Mouse (Mus musculus): ENCODE results near the gene Anapc4. TPM values are rescaled to one million over a fixed set of nuclear protein-coding genes. Genes with fewer than 3 reads are reported as not detected.
A peak's percentile ranks its signal among the peaks of the same experiment; 100 is the strongest.

Anapc4 gene
- polyA plus RNA-seq, 1 experiment: 4.6 TPM

DNA sequence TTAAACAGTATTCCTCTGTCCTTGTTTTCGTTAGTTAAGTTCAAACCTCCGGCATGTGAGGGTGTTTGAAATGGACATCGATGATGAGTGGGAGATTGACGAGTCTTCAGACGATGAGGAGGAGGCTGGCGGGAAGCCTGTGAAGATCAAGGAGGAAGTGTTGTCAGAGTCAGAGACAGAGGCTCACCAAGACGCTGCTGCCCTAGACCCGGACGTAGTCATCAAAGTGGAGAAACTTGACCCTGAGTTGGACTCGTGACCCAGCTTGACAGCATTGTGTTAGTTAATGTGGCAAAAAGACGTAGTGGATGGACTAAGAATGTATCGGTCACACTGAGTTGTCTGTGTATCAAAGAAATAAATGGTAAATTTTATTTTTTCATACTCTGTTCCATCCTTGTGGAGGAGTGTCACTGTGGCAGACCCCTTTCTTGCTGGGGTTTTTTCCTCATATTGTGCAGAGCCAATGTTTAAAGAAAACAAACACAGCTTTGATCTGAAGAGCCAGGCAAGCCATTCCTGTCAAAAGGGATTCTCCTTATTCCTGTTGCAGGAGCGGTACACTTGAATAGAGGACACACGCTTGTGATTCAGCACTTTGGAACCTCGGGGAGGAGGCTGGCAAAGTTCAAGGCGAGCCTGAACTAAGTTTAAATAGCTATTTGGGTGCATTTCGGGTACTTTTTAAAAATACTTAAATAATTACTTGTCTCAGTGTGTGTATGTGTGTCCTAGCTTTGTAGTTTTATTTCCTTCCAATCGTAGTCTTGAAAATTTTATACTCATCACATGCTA, 32.7 kb downstream of the Anapc4 start:
- TF ChIP-seq CTCF (IDR thresholded peaks at IDR 0.05; ENCODE audit: extremely low read depth, insufficient read length, insufficient replicate concordance, low read depth, low read length) (no peak), POLR2A (IDR thresholded peaks at IDR 0.05; ENCODE audit: low read depth, low read length) (no peak)
- 87% methylated on average over 18 of the region's 18 CpGs for WGBS
- Histone ChIP-seq H3K4me3 (ENCODE audit: low read depth, low read length) (no peak overlapping the region), H3K27ac (ENCODE audit: insufficient read depth, low read depth, low read length) (no peak overlapping the region), H3K4me1 (ENCODE audit: control insufficient read depth, insufficient read depth, insufficient read length, low read length) (no peaks in the 10 kb centered on the region; the same call in 1 of the 2 replicates), H3K27me3 (ENCODE audit: control insufficient read depth, insufficient read depth, low read length) (no peaks in the 10 kb centered on the region), H3K36me3 (ENCODE audit: control insufficient read depth, insufficient read depth, low read length) (peaks cover 40% of the 10 kb centered on the region)

DNA sequence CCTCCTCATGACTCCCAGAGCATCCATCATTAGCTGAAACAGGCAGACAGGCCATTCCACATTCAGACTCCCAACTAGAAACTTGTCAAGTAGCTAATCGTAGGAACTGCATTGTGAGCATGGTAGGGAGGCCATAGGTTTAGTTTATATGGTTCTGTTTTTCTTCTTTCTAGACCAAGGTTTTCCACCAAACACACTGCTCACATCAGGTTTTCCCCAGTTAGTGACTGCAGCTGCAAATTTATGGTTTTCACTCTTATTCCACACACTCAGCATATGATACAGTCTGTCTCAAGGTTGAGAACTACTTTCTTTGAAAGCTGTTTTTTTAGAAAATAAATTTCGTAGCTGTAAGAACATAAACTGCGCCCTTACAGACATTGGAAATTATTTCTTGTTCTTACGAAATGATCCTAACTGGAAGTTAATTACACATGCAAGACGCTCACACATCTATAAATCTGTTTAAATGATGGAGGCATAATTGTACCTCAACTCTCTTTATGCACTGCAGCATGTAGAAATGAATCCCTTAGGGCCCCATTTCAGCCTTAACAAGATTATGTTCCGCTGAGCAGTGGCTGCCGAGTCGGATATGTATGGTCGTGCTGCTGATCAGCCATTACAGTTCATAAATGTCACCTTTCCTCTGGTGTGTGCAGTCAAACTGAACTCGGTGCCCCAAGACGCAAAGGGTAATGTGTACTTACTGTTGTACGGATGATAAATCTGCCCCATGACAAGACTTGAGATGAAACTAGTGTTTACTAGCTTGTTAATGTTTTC, 35.3 kb downstream of the Anapc4 start:
- Histone ChIP-seq H3K27me3 (ENCODE audit: control insufficient read depth, insufficient read depth, low read length) (no peaks in the 10 kb centered on the region), H3K4me1 (ENCODE audit: control insufficient read depth, insufficient read depth, insufficient read length, low read length) (no peaks in the 10 kb centered on the region; the same call in 1 of the 2 replicates), H3K4me3 (ENCODE audit: low read depth, low read length) (no peak overlapping the region), H3K27ac (ENCODE audit: insufficient read depth, low read depth, low read length) (no peak overlapping the region), H3K36me3 (ENCODE audit: control insufficient read depth, insufficient read depth, low read length) (peaks cover 28% of the 10 kb centered on the region)
- WGBS: 84% methylated on average over 12 of the region's 12 CpGs
- TF ChIP-seq CTCF (IDR thresholded peaks at IDR 0.05; ENCODE audit: extremely low read depth, insufficient read length, insufficient replicate concordance, low read depth, low read length): no peak
- TF ChIP-seq POLR2A (IDR thresholded peaks at IDR 0.05; ENCODE audit: low read depth, low read length): no peak

DNA sequence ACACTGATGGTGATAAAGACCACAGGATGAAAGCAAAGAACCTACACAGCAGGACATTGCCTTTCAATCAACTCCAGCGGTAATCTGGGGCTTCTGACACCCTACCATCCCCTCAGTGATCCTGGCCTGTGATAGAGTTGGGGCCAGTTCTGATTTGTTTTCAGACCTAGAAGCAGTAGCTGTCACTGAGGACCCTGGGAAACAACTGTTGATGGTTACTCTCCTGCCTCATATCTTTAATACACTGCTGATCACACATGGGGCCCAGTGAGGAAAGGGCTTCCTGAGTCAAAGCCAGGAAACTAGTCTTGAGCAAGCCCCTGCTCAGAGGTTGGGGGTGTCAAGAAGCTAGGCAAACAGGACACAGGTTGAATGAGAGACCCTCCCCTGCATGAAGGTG, 37.6 kb downstream of the Anapc4 start:
- H3K4me3 ChIP-seq (ENCODE audit: low read depth, low read length): no peak overlapping the region
- no peak overlapping the region for H3K27ac ChIP-seq (ENCODE audit: insufficient read depth, low read depth, low read length)
- WGBS: 67% methylated on average over 1 of the region's 1 CpGs

DNA sequence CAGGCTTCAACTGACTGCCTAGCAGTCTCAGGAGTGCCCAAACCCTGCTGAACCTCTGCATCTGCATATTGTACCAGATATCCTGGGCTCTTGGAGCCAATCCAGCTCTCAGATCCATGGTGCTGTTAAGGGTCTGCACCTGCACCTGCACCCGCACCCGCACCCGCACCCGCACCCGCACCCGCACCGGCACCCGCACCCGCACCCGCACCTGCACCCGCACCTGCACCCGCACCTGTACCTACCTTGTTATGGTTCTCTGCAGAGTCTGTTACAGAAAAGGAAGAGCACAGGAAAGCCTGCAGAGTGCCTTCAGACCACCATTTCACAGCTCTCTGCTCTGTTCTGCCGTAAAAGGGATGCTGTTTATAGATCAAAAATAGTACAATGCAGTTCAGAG, 38.2 kb downstream of the Anapc4 start:
- H3K27me3 ChIP-seq (ENCODE audit: control insufficient read depth, insufficient read depth, low read length): no peaks in the 10 kb centered on the region
- H3K36me3 ChIP-seq (ENCODE audit: control insufficient read depth, insufficient read depth, low read length): peaks cover 13% of the 10 kb centered on the region
- WGBS: 87% methylated on average over 13 of the region's 13 CpGs
- H3K27ac ChIP-seq (ENCODE audit: insufficient read depth, low read depth, low read length): no peak overlapping the region
- H3K4me3 ChIP-seq (ENCODE audit: low read depth, low read length): no peak overlapping the region
- H3K4me1 ChIP-seq (ENCODE audit: control insufficient read depth, insufficient read depth, insufficient read length, low read length): no peaks in the 10 kb centered on the region
- no peak for TF ChIP-seq POLR2A (IDR thresholded peaks at IDR 0.05; ENCODE audit: low read depth, low read length)
- TF ChIP-seq CTCF (IDR thresholded peaks at IDR 0.05; ENCODE audit: extremely low read depth, insufficient read length, insufficient replicate concordance, low read depth, low read length): no peak

More for the DNA sequence above, 37.6 kb downstream of the Anapc4 start:
- Histone ChIP-seq H3K27me3 (ENCODE audit: control insufficient read depth, insufficient read depth, low read length) (no peaks in the 10 kb centered on the region), H3K36me3 (ENCODE audit: control insufficient read depth, insufficient read depth, low read length) (peaks cover 16% of the 10 kb centered on the region), H3K4me1 (ENCODE audit: control insufficient read depth, insufficient read depth, insufficient read length, low read length) (no peaks in the 10 kb centered on the region)
- TF ChIP-seq POLR2A (IDR thresholded peaks at IDR 0.05; ENCODE audit: low read depth, low read length) (no peak), CTCF (IDR thresholded peaks at IDR 0.05; ENCODE audit: extremely low read depth, insufficient read length, insufficient replicate concordance, low read depth, low read length) (no peak)

DNA sequence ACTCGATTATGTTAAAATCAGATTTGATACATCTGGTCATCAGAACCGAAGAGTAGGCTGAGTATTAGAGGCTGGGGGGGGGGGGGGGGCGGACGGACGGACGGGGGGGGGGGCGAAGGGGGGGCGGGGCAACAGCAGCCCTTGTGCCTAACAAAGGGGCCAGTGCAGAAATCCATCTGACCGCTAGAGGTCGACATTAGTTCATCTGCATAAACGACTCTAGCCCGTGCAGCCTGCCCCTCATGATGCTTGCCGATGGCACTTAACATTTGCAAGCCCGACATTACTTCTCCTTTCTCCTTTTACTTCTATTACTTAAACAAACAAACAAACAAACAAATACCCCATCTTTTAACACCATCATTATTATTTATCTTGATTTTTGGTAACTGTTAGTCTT, 45.0 kb downstream of the Anapc4 start:
- Histone ChIP-seq H3K4me3 (ENCODE audit: low read depth, low read length) (no peak overlapping the region), H3K27me3 (ENCODE audit: control insufficient read depth, insufficient read depth, low read length) (no peaks in the 10 kb centered on the region), H3K4me1 (ENCODE audit: control insufficient read depth, insufficient read depth, insufficient read length, low read length) (no peaks in the 10 kb centered on the region), H3K36me3 (ENCODE audit: control insufficient read depth, insufficient read depth, low read length) (no peaks in the 10 kb centered on the region), H3K27ac (ENCODE audit: insufficient read depth, low read depth, low read length) (no peak overlapping the region)
- no peak for TF ChIP-seq POLR2A (IDR thresholded peaks at IDR 0.05; ENCODE audit: low read depth, low read length)
- TF ChIP-seq CTCF (IDR thresholded peaks at IDR 0.05; ENCODE audit: extremely low read depth, insufficient read length, insufficient replicate concordance, low read depth, low read length): peak; percentile 75; the same call in 1 of the 2 replicates
- 2% methylated on average over 14 of the region's 14 CpGs for WGBS

DNA sequence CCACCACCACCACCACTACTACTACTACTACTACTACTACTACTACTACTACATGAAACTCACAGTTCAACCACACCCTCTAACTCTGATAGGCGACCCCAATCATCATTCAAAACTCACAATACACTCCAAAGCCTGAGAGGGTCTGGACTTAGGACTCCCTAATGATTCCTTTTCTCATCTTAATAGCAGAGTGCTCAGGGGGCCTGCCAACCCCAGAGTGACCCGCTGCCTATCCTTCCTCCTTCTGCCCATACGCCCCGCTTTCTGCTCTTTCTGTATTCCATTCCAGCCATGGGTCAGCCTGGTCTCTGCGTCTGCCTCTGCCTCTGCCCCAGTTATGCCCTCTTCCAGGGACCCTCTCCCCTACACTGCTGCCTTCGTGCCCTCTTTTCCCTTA, 46.1 kb downstream of the Anapc4 start:
- TF ChIP-seq CTCF (IDR thresholded peaks at IDR 0.05; ENCODE audit: extremely low read depth, insufficient read length, insufficient replicate concordance, low read depth, low read length) (no peak), POLR2A (IDR thresholded peaks at IDR 0.05; ENCODE audit: low read depth, low read length) (no peak)
- WGBS: 91% methylated on average over 6 of the region's 6 CpGs

DNA sequence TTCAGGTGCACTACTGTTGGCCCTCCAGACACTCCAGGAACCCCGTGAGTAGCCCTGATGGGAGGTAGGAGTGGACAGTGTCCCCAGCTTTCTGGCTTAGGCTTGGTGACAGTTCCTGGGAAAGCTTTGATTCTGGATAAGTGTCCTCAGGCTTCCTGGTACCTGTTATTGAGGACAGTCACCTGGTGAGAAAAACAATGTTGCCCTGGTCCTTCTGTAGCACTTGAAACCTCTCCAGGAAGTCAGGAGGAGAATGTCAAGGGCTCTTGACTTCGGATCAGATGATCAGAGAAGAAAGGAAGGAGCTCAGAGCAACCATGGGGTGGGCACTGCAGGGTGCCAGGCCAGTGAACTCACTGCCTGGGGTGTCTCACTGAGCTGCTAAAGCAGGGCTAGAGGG, 48.6 kb downstream of the Anapc4 start:
- TF ChIP-seq CTCF (IDR thresholded peaks at IDR 0.05; ENCODE audit: extremely low read depth, insufficient read length, insufficient replicate concordance, low read depth, low read length): no peak
- no peak for TF ChIP-seq POLR2A (IDR thresholded peaks at IDR 0.05; ENCODE audit: low read depth, low read length)
- Histone ChIP-seq H3K27ac (ENCODE audit: insufficient read depth, low read depth, low read length) (no peak overlapping the region), H3K36me3 (ENCODE audit: control insufficient read depth, insufficient read depth, low read length) (no peaks in the 10 kb centered on the region), H3K4me3 (ENCODE audit: low read depth, low read length) (no peak overlapping the region), H3K4me1 (ENCODE audit: control insufficient read depth, insufficient read depth, insufficient read length, low read length) (no peaks in the 10 kb centered on the region), H3K27me3 (ENCODE audit: control insufficient read depth, insufficient read depth, low read length) (no peaks in the 10 kb centered on the region)
- WGBS: 44% methylated on average over 2 of the region's 2 CpGs

More for the DNA sequence above, 46.1 kb downstream of the Anapc4 start:
- Histone ChIP-seq H3K4me3 (ENCODE audit: low read depth, low read length) (no peak overlapping the region), H3K36me3 (ENCODE audit: control insufficient read depth, insufficient read depth, low read length) (no peaks in the 10 kb centered on the region), H3K27me3 (ENCODE audit: control insufficient read depth, insufficient read depth, low read length) (no peaks in the 10 kb centered on the region), H3K27ac (ENCODE audit: insufficient read depth, low read depth, low read length) (no peak overlapping the region), H3K4me1 (ENCODE audit: control insufficient read depth, insufficient read depth, insufficient read length, low read length) (no peaks in the 10 kb centered on the region)
